Mouse (Mus musculus) hindbrain, embryonic 10.5 days (tissue): ENCODE measurements around the gene Tie1. TPM values are rescaled to one million over a fixed set of nuclear protein-coding genes. Genes with fewer than 3 reads are reported as not detected.

Source experiments
- DNase-seq: peaks from one replicate; pipeline ENCODE4 v3.0.0-alpha.2; 2017; ENCODE audit warnings: low spot score
- H3K27ac ChIP-seq: fragments of 300-500 bp; sonication (generic); 2 replicates; pipeline ENCODE4 v1.5.1; 2016; ENCODE audit warnings: mild to moderate bottlenecking, moderate library complexity
- H3K27me3 ChIP-seq: fragments of 300-500 bp; sonication (generic); 2 replicates; pipeline ENCODE4 v1.6.1; 2016; ENCODE audit warnings: mild to moderate bottlenecking; ENCODE audit not compliant: poor library complexity, insufficient read depth, severe bottlenecking
- H3K36me3 ChIP-seq: fragments of 300-500 bp; sonication (generic); 2 replicates; pipeline ENCODE4 v1.6.1; 2016; ENCODE audit warnings: mild to moderate bottlenecking, moderate library complexity
- H3K4me1 ChIP-seq: fragments of 300-500 bp; sonication (generic); replicated peaks from 2 replicates; pipeline ENCODE4 v1.6.1; 2016; ENCODE audit warnings: mild to moderate bottlenecking
- H3K4me3 ChIP-seq: fragments of 300-500 bp; sonication (generic); 2 replicates; pipeline ENCODE4 v1.5.1; 2016; ENCODE audit warnings: mild to moderate bottlenecking, moderate library complexity
- H3K9me3 ChIP-seq: fragments of 300-500 bp; sonication (generic); 2 replicates; pipeline ENCODE4 v1.6.1; 2016; ENCODE audit warnings: mild to moderate bottlenecking, moderate library complexity
- WGBS: fragments of 180-500 bp; shearing (Covaris S2); methylation state at CpG from one replicate; pipeline ENCODE4 v1.1.7; 2016; 5-methylcytosine and 5-hydroxymethylcytosine counted together
- polyA plus RNA-seq: library from polyadenylated mRNA; unstranded; fragments of >200 nt; fragmentation: Nextera tagmentation; extraction: Ambion mirVana; gene quantifications from 2 replicates; pipeline ENCODE4 v1.2.1, GENCODE M21; 2016

Gene Tie1
- polyA plus RNA-seq, 1 experiment from 2014 or later, result 19.5 TPM

- Histone ChIP-seq H3K36me3 (no peaks in the 10 kb centered on the region), H3K4me1 (peaks cover 9% of the 10 kb centered on the region; the same call in 1 of the 2 replicates)
- 94% methylated on average over 3 of the region's 3 CpGs for WGBS
These were observed 24.9 kb downstream of the Tie1 start for GRCm38 (mm10) chr4:118464956-118465355.

GRCm38 (mm10) chr4:118457345-118457975, 32.4 kb downstream of the Tie1 start, which contains the start of gene Mpl:
Mpl (minus strand) TSS chr4:118457513.
- 75% methylated on average over 9 of the region's 9 CpGs for WGBS
- Histone ChIP-seq H3K36me3 (no peaks in the 10 kb centered on the region), H3K4me3 (no peak within 1 kb of the TSS), H3K27ac (no peak within 1 kb of the TSS), H3K9me3 (no peaks in the 10 kb centered on the region), H3K4me1 (0 out of 2 replicates have a peak, but pooled peaks cover 4% of the 10 kb centered on the region), H3K27me3 (no peaks in the 10 kb centered on the region)
- no peak for DNase-seq

More at GRCm38 (mm10) chr4:118464956-118465355, 24.9 kb downstream of the Tie1 start:
- no peaks in the 10 kb centered on the region for H3K27me3 ChIP-seq
- H3K9me3 ChIP-seq, result 0 out of 2 replicates have a peak, but pooled peaks cover 7% of the 10 kb centered on the region
- H3K4me3 ChIP-seq, result no peak overlapping the region
- H3K27ac ChIP-seq, result peak overlapping the region; percentile 31; the same call in 1 of the 2 replicates
- no peak for DNase-seq

- 23% methylated on average over 24 of the region's 24 CpGs for WGBS
- peak; percentile 23 for DNase-seq
- Histone ChIP-seq H3K9me3 (no peaks in the 10 kb centered on the region), H3K36me3 (no peaks in the 10 kb centered on the region), H3K27ac (peak overlapping the region; percentile 85), H3K4me3 (peak overlapping the region; percentile 59), H3K27me3 (no peaks in the 10 kb centered on the region), H3K4me1 (peaks cover 18% of the 10 kb centered on the region)
These were observed 43.3 kb downstream of the Tie1 start for GRCm38 (mm10) chr4:118446415-118447153.

- Histone ChIP-seq H3K27ac (peak overlapping the region; percentile 85), H3K36me3 (no peaks in the 10 kb centered on the region), H3K4me3 (peak overlapping the region; percentile 59), H3K9me3 (no peaks in the 10 kb centered on the region), H3K4me1 (peaks cover 18% of the 10 kb centered on the region), H3K27me3 (no peaks in the 10 kb centered on the region)
- WGBS, result 16% methylated on average over 18 of the region's 18 CpGs
- DNase-seq, result peak; percentile 70
These were observed 44.0 kb downstream of the Tie1 start for GRCm38 (mm10) chr4:118445781-118446414.

DNA sequence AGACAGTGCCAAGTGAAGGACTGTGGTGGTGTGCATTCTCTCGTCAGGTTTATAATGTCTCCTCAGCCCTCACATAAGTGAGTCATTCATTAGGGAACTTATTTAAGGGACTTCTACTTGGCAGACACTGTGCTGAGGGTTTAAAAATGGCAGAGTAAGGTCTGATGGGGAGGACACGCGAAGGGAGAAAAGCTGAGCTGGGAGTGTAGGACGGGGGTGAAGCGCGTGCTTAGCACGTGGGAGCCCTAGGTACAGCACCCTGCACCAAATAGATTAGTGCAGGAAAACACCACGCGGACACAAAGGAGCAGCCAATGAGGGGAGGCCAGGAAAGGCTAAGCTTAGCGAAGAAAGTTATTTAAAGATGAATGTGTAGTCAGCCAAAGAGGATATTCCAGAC, 44.8 kb downstream of the Tie1 start:
- no peak overlapping the region for H3K27ac ChIP-seq
- WGBS, result 88% methylated on average over 10 of the region's 10 CpGs
- H3K27me3 ChIP-seq, result no peaks in the 10 kb centered on the region
- H3K4me3 ChIP-seq, result no peak overlapping the region
- no peak for DNase-seq
- no peaks in the 10 kb centered on the region for H3K9me3 ChIP-seq
- peaks cover 18% of the 10 kb centered on the region for H3K4me1 ChIP-seq
- H3K36me3 ChIP-seq, result no peaks in the 10 kb centered on the region

- Histone ChIP-seq H3K4me1 (peaks cover 48% of the 10 kb centered on the region), H3K27me3 (no peaks in the 10 kb centered on the region), H3K36me3 (peaks cover 34% of the 10 kb centered on the region), H3K9me3 (no peaks in the 10 kb centered on the region), H3K27ac (peak overlapping the region; percentile 94), H3K4me3 (peak overlapping the region; percentile 97)
- DNase-seq, result peak; percentile 50
- 7% methylated on average over 12 of the region's 12 CpGs for WGBS
These were observed 52.0 kb downstream of the Tie1 start for GRCm38 (mm10) chr4:118437829-118438253.

GRCm38 (mm10) chr4:118436820-118437603, 52.8 kb downstream of the Tie1 start, which contains the start of gene Cdc20:
Cdc20 (minus strand) TSS chr4:118437352.
- H3K36me3 ChIP-seq, result peaks cover 42% of the 10 kb centered on the region
- H3K9me3 ChIP-seq, result no peaks in the 10 kb centered on the region
- WGBS, result under 1% methylated on average over 67 of the region's 67 CpGs

GRCm38 (mm10) chr4:118432332-118432731, 57.5 kb downstream of the Tie1 start:
- Histone ChIP-seq H3K9me3 (no peaks in the 10 kb centered on the region), H3K4me1 (peaks cover 78% of the 10 kb centered on the region), H3K27me3 (no peaks in the 10 kb centered on the region), H3K27ac (no peak overlapping the region), H3K36me3 (peaks cover 69% of the 10 kb centered on the region), H3K4me3 (no peak overlapping the region)
- WGBS, result 48% methylated on average over 8 of the region's 8 CpGs
- no peak for DNase-seq

More at GRCm38 (mm10) chr4:118436820-118437603, 52.8 kb downstream of the Tie1 start, which contains the start of gene Cdc20:
- Histone ChIP-seq H3K4me3 (peak within 1 kb of the TSS; percentile 97), H3K4me1 (peaks cover 55% of the 10 kb centered on the region), H3K27me3 (no peaks in the 10 kb centered on the region), H3K27ac (peak within 1 kb of the TSS; percentile 94)
- DNase-seq, result peak; percentile 96

DNA sequence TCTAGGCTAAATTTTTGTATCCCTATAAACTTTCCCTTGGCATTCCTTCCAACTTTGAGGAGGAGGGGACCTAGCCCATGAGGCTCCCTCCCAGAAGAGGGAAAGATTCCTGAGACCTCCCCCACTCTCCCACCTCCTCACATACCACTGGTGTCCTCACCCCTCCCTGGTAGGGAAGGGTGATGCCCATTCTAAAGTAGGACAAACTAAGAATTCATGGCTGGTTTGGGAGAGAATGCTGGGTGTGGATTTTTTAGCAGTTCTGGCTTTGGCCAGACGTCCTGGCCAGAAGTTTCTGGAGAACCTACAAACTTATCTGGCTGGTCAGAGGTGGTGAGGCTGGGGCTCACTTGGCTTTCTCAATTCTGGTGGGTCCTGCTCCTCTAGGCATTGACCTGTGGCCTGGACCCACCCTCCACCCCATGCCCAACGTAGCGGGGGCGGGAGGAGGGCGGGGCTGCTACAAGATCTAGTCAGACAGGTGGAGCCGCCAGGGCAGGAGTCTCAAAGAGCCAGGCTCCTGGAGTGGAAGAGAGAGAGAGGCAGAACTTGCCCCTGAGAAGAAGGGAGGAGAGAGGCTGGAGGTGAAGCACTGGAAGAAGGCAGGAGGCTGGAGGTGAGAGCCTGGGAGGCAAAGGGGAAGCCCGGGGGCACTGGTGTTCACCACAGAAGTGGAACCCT, 60.5 kb downstream of the Tie1 start:
- H3K4me1 ChIP-seq, result peaks cover 56% of the 10 kb centered on the region
- H3K27me3 ChIP-seq, result no peaks in the 10 kb centered on the region
- WGBS, result 55% methylated on average over 7 of the region's 7 CpGs
- peaks cover 50% of the 10 kb centered on the region for H3K36me3 ChIP-seq
- peak overlapping the region; percentile 35; the same call in 1 of the 2 replicates for H3K27ac ChIP-seq
- peak overlapping the region; percentile 76; the same call in 1 of the 2 replicates for H3K4me3 ChIP-seq
- no peaks in the 10 kb centered on the region for H3K9me3 ChIP-seq
- no peak for DNase-seq

DNA sequence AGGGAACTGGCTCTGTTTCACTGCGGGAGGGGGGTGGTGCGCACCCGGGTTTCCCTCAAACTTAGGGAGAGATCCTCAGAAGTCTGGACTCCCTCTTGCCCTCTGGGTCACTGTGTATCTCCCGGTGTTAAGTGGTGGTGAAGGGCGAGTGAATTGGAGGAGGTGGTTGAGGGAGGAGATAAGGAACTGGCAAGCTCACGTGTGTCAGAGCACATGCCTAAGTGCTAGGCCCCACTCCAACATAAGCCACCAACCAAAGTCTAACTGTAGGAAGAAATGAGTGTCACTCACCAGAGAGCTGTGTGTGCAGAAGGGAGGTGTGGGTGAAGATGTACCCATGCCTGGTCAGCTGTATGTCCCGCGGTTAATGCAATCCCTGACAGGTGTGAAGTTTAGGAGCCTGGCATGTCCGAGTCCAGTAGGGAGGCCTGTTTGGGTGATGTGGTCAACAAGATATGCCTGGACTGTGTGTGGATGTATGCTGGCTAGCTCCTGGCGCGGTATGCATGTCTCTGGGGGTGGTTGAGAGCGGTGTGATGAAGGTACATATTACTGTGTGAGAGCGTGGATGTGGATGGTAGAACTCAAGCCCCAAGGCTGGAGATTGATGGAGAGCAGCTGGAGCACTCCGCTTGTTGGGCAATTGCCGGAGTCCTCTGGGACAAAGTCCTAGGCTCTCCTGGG, 61.2 kb downstream of the Tie1 start:
- Histone ChIP-seq H3K36me3 (peaks cover 49% of the 10 kb centered on the region), H3K4me3 (peak overlapping the region; percentile 76), H3K9me3 (no peaks in the 10 kb centered on the region), H3K27ac (peak overlapping the region; percentile 93), H3K4me1 (peaks cover 50% of the 10 kb centered on the region), H3K27me3 (no peaks in the 10 kb centered on the region)
- DNase-seq, result no peak
- WGBS, result 53% methylated on average over 15 of the region's 15 CpGs

- under 1% methylated on average over 31 of the region's 31 CpGs for WGBS
- H3K36me3 ChIP-seq, result peaks cover 47% of the 10 kb centered on the region
- peaks cover 43% of the 10 kb centered on the region for H3K4me1 ChIP-seq
- H3K9me3 ChIP-seq, result no peaks in the 10 kb centered on the region
- no peaks in the 10 kb centered on the region for H3K27me3 ChIP-seq
- peak within 1 kb of the TSS; percentile 76 for H3K4me3 ChIP-seq
- DNase-seq, result peak; percentile 93
- H3K27ac ChIP-seq, result peak within 1 kb of the TSS; percentile 93
These were observed 62.0 kb downstream of the Tie1 start, which contains the start of gene Elovl1 for GRCm38 (mm10) chr4:118427768-118428451. Elovl1 (plus strand) TSS chr4:118428093.
